Mouse (Mus musculus) thymus, adult 18-20 months (tissue): ENCODE measurements around the gene Glt8d1.

Experiments
- DNase-seq, 2 experiments: peaks; one replicate each; pipeline ENCODE4 v3.0.0; 2022; ENCODE audit warnings: mixed read lengths in 2 of 2

Glt8d1 gene

DNA sequence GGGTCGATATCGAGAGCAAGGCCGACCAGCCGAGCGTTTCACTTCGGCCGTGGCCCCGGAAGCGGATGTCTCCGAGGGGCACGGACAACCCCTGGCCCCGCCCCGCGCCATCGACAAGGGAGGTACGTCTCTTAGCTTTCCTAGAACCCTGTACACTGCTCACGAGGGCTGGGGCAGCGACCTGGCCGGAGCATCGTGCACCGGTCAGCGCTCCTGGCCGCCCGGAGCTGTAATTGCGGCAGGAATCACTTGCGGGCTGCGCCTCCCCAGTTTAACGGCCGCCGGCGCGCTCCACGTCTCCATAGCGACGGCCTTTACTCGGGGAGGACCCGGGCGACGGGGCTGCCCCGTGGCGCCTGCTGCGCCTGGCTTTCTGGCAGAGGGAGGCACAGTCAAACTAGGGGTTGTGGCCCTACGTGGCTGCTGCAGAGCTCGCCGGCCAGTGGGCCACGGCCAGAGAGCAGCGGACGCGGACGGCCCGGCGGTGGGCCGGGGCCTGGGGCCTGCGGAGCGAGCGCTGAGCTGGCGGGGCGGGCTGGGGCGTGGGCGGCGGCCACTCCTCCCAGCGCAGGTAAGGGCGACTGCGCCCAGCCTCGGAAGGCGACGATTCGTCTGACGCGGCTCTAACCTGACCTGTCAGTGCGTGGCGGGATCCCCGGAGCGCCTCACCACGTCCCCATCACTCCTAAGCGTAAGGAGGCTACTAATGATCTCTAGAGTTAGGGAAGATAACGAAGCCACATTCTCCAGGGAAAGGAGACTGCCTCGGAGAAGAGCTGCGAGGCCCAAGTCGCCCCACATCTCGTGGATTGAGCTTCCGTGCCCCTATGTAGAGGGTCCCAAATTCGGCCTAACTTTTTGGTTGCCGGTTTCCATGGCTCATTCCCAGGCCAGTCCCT, at the start of gene Glt8d1, which contains the start of gene Spcs1:
Glt8d1 (plus strand) TSS at position 94 of the 899 bp plus-strand sequence.
Spcs1 (minus strand) TSS at position 366 of the 899 bp plus-strand sequence.
- peak; percentile 72 to 75 for DNase-seq

DNA sequence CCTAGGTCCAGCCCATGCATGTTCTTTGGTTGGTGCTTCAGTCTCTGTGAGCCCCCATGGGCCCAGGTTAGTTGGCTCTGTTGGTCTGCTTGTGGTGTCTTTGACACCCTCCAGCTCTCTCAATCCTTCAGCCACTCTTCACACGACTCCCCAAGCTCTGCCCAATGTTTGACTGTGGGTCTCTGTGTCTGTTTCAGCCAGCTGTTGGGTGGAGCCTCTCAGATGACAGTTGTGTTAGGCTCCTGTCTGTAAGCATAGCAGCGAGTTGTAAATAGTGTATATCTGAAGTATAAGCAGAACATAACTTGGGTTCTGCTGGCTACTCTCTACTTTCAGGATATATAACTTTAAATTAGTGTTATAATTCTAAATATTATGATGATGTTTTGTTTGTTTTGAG, 42.7 kb upstream of the Glt8d1 start:
- no peak for DNase-seq

DNA sequence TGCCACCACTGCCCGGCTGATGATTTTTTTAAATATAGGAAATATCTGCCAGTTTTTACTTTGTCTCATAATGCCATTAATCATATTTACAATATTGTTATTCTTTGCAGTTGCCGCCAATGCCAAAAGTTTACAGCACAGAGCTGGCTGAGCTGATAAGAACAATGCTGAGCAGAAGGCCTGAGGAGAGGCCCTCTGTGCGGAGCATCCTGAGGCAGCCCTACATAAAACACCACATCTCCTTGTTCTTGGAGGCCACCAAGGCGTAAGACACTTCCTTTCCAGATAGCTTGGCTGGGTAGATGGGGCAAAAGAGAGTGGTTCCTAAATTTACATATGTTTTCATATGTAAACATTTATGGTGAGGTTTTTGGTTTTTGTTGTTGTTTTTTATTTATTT, 42.2 kb upstream of the Glt8d1 start:
- DNase-seq, result no peak

DNA sequence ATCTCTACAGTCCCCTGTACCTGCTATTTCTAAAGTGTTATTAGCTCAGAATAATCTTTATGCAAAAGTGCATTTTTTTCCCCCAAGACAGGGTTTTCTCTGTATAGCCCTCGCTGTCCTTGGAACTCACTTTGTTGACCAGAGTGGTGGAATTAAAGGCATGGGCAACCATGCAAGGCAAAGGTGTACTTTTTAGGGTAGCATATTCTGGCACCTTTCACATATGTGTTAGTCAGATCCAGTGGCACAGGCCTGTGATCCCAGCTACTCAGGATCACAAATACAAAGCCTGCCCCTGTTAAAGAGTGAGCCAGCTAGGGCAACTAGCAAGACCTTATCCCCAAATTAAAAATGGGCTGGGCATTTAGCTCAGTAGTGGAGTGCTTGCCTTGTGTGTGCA, 40.8 kb upstream of the Glt8d1 start:
- DNase-seq, result no peak

DNA sequence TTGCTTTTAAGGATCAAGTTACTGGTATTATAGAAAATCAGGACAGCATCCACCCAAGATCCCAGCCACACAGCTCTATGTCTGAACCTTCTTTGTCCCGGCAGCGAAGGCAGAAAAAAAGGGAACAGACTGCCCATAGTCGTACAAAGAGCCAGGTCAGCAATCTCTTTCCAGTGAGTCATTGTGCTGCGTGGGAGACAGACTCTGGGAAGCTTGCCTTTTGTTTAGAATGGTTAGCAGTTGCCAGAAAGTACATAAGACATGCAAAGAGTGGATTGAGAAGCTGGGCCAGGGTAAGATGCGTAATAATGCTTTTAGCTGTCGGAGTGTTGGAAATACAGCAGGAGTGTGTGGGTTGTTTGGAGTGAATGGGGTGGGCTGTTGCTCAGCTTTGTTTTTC, 27.0 kb upstream of the Glt8d1 start:
- DNase-seq, result no peak

DNA sequence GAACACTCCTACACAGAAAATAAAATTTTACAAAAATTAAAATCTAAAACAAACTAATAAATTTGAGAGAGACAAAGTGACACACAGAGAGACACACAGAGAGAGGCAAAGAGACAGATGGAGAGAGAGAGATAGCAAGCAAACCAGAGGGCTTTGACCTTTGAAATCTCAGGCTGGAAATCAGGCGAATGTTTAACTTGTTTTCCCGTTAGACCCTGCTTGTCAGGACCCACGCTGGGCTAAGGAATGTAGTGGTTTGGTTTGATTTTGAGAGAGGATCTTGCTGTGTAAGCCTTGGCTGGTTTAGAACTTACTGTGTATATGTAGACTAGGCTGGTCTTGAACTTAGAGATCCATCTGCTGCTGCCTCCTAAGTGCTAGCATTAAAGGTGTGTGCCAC, 25.0 kb upstream of the Glt8d1 start:
- no peak for DNase-seq

DNA sequence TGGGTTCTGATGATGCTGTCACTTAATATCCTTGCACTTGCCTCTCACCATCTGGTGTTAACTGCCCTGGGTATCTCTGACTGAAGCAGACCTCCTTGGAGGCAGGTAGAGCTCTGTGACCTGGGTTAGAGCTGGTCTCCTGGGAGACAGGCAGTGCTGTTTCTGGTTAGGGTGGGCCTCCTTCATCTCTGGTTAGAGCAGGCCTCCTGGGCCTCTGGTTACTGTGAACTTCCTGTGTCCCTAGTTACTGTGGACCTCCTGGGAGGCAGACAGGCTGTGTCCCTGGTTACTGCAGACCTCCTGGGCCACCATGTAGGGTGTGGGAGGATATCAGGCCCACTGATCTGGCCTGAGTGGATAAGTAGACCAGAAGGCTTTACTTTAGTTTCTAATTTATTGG, 4.8 kb upstream of the Glt8d1 start:
- DNase-seq, result no peak

DNA sequence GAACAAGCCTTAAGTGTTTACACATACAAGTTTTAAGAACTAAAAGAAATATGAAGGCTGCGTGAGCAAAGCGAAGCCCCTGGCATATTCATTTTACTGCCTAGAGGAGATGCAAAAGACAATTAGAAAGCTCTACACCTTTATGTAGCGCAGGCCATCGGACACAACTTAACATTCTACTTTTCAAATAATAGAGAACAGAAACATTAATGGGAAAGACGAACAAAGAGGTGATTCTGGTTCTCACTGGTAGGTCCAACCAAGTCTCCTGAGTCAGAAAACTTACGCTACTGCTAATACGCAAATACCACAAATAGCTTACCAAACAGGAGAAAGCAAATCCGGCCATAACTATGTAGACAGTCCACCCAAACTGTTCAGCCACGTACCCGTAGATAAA, 844 bp upstream of the Glt8d1 start:
- no peak for DNase-seq

DNA sequence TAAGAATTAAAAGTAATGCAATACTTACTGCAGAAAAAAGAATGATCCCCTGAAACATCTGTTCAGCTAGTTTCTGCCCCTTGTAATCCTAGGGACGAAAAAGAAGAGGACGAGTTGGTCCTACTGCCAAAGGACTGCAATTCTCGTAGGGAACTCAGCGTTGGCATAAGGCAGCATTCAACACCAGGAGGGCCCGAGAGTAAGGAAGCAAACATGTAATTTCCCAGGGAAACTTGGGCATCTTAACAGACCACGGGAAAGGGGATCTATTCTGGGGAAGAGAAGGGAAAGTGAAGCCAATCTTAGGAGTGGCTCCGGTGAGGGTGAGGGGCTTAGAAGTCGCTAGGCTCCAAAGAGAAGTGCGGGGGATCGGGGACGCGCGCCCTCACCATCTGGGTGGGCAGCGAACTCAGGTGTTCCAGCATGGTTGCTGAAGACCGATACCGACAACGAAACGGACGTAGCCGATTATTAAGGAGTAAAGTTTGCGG, 339 bp upstream of the Glt8d1 start:
- no peak for DNase-seq

DNA sequence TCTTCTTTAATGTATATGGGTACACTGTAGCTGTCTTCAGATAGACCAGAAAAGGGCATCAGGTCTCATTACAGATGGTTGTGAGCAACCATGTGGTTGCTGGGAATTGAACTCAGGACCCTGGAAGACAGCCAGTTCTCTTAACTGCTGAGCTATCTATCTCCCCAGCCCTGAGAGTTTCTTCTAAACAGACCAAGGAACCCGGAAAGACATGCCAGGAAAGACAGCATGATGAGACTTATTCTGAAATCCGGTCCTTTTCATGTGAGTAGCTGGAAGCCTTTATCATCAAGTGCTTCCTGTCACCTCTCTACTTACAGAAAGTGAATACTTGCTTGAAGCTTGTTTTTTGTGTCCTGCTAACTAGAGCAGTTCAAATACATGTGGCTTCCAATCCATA, 3.3 kb downstream of the Glt8d1 start:
- no peak for DNase-seq

DNA sequence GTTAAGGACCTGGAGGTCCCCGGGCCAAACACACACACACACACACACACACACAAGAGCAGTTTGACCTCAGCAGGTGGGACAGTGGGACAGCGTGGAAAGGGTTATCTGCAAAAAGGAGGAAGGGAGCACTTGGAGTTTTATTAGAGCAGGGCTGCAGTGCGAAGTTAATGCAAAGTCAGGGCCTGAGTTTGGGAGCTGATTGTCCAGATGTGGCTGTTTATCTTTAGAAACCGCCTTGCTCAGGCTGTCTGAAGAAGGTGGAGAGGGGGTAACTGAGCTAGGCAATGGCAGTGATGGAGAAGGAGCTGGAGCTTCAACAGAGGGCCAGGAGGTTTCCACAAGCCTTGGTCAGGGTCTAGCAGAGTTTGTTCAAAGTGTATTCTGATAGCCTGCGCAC, 5.6 kb downstream of the Glt8d1 start:
- DNase-seq, result no peak

DNA sequence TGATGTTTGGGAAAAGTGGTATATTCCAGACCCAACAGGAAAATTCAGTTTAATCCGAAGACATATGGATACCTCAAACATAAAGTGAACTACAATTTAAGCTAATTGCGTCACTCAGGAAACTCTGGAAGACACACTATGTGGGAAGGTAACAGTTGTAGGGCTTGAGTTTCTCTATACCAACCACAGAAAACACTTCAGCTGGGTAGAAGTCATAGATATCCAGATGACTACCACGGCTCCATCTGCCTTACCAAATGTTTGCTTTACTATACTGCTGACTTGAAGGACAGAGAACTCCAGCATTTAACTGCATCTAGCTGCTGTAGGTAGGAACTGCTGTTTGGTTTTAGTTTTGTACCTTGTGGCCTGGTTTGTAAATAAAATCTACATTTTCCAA, 10.4 kb downstream of the Glt8d1 start:
- no peak for DNase-seq

DNA sequence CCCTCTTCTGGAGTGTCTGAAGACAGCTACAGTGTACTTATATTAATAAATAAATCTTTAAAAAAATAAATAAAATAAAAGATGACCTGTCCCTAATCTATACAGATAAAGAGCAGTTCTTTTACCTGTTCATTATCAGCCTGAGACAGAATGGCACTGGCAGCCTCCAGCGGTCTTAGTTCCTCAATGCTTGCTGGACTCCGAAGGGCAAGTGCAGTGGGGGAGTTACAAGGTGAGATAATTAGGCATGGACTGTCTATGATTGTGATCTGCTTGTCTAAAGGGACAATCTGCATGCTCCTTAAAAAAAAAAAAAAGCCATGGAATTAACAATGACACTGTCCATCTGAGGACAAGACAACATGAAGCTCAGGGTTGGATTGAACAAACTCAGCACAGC, 12.7 kb downstream of the Glt8d1 start:
- DNase-seq, result no peak

DNA sequence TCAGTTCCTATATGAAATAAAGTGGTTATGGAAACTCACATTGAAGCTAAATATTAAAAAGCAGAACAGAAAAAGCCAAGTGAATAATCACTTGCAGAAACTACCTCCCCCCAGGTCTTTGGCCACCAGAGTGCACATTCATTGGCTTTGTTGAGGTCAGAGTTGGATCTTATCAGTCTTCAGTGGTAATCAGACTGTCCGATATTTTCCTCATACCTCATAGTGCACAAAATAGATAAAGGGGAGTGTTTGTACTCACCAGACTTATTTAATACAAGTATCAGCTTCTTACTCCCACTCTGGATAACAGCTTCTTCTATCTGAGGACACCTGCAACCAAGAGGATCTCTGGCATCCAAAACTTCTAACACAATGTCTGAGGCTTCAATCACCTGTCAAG, 14.9 kb downstream of the Glt8d1 start:
- DNase-seq, result no peak

DNA sequence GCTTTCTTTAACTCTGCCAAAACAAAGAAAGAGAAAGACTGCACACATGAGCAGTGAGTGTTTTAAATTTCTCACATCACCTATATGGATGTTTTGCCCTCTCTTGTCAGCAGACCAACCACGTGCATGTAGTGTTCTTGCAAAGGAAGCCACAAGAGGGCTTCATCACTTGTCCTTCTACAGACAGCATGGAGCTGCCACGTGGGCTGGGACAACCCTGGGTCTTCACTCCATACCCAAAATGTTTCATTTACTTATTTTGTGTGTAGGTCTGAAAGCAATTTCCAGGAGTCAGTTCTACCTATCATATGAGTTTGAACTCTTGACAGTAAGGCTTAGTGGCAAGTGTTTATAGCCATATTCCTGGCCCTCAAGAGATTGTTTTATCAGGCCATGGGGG, 16.7 kb downstream of the Glt8d1 start:
- DNase-seq, result no peak

DNA sequence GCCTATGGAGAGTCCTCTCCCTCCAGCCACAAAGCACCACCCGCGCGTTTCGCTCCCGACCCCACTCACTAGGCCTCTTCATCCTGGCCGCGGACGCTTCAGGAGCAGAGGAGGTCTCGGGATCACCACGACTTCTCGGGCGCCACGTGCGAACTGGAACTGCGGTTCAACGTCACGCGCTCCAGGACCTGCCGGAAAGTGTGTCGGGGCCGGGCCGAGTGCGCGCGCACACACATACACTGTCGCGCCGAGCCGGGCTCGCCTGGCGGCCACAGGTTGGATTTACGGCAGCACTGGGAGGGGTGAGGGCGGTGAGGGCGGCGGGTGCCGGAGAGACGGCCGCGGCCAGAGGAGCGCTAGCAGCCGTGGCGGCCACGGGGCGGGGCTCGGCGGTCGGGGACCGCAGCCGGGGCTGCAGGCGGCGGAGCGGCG, 17.7 kb downstream of the Glt8d1 start, which contains the start of the genes Pbrm1 and Gnl3:
Pbrm1 (plus strand) TSS at position 279 of the 432 bp plus-strand sequence.
Gnl3 (minus strand) TSS at position 293 of the 432 bp plus-strand sequence.
- DNase-seq, result peak; percentile 94 to 95

DNA sequence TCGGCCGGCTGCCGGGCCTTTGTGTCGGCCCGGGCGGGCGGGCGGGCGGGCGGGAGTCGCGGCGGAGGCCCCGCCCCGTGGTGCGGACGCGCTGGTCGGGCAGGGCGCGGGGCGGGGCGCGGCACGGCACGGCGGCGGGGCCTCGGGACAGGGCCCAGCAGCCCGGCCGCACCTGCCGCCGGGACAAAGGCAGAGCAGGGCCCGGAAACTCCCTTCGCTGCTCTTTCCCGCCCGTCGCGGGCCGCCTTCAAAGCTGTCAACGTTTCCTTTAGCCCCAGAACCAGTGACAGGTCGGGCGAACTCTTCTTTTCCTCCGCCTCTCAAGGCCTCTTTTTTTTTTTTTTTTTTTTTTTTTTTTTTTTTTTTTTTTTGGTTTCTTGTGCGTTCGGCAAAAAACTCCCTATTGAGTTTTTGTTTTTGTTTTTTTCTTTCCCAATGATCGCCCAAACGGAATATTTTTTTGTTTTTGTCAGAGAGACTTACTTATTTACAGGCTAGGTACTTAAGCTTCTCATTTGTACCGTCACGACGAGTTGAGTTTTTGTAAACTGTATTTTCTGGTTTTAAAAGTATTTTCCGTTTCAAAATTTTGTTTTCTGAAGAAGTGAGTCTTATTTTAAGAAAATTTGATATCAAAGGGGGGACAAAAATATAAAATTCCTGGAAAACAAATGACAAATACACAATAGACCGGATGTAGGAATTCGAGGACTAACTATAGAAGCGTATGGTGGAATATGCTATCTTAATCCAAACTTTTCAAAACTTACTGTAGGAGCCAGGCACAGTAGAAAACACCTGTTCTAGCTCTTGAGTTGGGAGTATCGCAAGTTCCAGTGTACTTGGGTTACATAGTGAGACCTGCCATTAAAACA, 18.4 kb downstream of the Glt8d1 start:
- peak; percentile 82 to 87 for DNase-seq

DNA sequence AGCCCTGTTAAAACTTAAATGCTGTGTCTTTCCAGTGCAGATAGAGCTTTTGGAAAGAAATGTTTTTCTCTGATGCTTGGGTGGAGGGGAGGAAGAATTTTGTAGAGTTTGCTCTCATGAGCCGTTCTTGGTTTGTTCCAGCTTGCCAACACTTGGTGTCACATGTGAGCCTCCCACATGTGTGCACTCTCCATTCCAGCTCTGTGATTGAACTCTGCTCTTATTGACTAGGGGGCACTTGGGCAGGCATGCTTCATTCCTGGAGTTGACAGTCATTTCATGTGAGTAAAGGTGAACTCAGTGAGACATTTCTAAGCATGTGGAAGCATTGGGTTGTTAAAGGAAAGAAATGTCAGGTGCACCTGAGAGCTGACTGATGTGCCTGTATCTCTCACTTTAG, 21.4 kb downstream of the Glt8d1 start:
- DNase-seq, result no peak

DNA sequence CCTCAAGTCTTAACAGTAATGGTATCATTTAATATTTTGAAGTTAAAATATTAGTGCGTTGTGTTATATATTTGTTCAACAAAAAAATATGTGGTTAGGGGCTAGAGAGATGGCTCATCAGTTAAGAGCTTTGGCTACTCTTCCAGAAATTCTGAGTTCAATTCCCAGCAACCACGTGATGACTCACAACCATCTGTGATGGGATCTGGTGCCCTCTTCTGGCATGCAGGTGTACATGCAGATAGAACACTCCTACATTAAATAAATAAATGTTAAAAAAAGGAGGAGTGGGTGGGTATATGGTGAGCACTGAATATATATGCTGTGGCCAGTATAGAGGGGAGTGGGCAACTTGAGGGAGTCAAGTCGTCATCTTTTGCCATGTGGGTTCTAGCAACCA, 24.6 kb downstream of the Glt8d1 start:
- DNase-seq, result no peak

DNA sequence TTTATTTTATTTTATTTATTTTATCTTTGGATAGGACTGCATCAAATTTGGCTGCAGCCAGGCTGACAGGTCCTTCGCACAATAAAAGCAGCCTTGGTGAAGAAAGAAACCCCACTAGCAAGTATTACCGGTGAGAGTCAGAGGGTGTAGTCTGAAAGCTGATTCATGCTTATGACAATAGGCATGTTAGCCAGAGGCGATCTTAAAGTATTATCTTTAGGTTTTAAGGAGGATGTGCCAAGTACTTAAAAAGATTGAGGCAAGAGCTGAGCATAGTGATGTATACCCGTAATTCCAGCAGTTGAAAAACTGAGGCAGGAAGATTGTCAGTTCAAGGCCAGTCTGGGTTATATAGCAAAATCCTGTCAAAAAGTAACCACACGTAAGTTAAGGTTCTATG, 44.1 kb downstream of the Glt8d1 start:
- DNase-seq, result no peak

DNA sequence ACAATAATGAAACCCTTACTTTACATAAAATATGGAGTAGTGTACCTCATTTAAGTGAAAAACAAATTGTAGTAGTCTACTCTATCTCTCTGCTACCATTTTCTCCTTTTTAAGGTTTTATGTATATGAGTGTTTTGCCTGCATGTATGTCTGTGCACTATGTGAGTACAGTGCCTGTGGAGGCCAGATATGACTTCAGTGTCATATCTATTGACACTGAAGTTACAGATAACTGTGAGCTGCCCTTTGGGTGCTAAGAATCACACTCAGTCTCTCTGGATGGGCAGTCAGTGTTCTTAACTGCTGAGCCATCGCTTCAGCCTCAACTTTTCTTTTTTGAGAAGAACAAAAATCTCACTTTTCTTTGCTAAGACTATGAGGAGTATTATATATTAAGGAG, 44.6 kb downstream of the Glt8d1 start:
- no peak for DNase-seq
